Mouse (Mus musculus): Measurements from ENCODE around the gene Csf3r.

GRCm38 (mm10) chr4:126027980-126028379, 3.6 kb downstream of the Csf3r start:
- TF ChIP-seq CTCF (conservative IDR thresholded peaks at IDR 0.05; ENCODE audit: insufficient read depth, insufficient read length, low read depth, low read length) (no peak), POLR2A (IDR thresholded peaks at IDR 0.05; ENCODE audit: low read depth, low read length) (no peak)

Data from kidney, adult 2 months (tissue).